Mouse (Mus musculus): Measurements from ENCODE around the gene Gm10401. TPM values are rescaled to one million over a fixed set of nuclear protein-coding genes. Genes with fewer than 3 reads are reported as not detected.
A peak's percentile ranks its signal among the peaks of the same experiment; 100 is the strongest.
"Not testable (repeated sequence)": the region's sequence is repeated elsewhere in the genome, so short reads cannot be mapped to it uniquely, and the experiment has no call there.

Gm10401 gene
- polyA plus RNA-seq, 1 experiment from 2014 or later = 53.0 TPM

GRCm38 (mm10) chr5:115124690-115125089, 26.6 kb upstream of the Gm10401 start:
- Histone ChIP-seq H3K27me3 (ENCODE audit: control insufficient read depth, insufficient read depth, low read length) (no peaks in the 10 kb centered on the region), H3K27ac (no peak overlapping the region), H3K4me2 (replicated peaks) (no peak overlapping the region), H3K4me3 (replicated peaks; ENCODE audit: low read length) (no peak overlapping the region), H3K36me3 (replicated peaks; ENCODE audit: control insufficient read depth, insufficient read depth) (peaks cover 52% of the 10 kb centered on the region), H3K9ac (no peak overlapping the region), H3K9me3 (ENCODE audit: control insufficient read depth, low read length) (no peaks in the 10 kb centered on the region), H3K4me1 (replicated peaks; ENCODE audit: control insufficient read depth, insufficient read depth, low read length) (peaks cover 3% of the 10 kb centered on the region)
- DNase-seq (ENCODE audit: low spot score) = no peak
- ATAC-seq (ENCODE audit: low FRiP score) = peak; percentile 12; the same call in 1 of the 2 replicates
- WGBS = 92% methylated on average over 6 of the region's 6 CpGs

GRCm38 (mm10) chr5:115120978-115121377, 22.9 kb upstream of the Gm10401 start:
- H3K4me2 ChIP-seq (replicated peaks) = no peak overlapping the region
- peaks cover 7% of the 10 kb centered on the region for H3K4me1 ChIP-seq (replicated peaks; ENCODE audit: control insufficient read depth, insufficient read depth, low read length)
- H3K9me3 ChIP-seq (ENCODE audit: control insufficient read depth, low read length) = no peaks in the 10 kb centered on the region
- peaks cover 15% of the 10 kb centered on the region for H3K36me3 ChIP-seq (replicated peaks; ENCODE audit: control insufficient read depth, insufficient read depth)
- no peaks in the 10 kb centered on the region for H3K27me3 ChIP-seq (ENCODE audit: control insufficient read depth, insufficient read depth, low read length)
- no peak for ATAC-seq (ENCODE audit: low FRiP score)
- H3K27ac ChIP-seq = no peak overlapping the region
- 64% methylated on average over 5 of the region's 5 CpGs for WGBS
- DNase-seq (ENCODE audit: low spot score) = no peak
- H3K9ac ChIP-seq = no peak overlapping the region
- no peak overlapping the region for H3K4me3 ChIP-seq (replicated peaks; ENCODE audit: low read length)

GRCm38 (mm10) chr5:115118961-115119570, 21.0 kb upstream of the Gm10401 start, which contains the start of gene Acads:
TSS of gene Acads (minus strand) at chr5:115119346.
- H3K9ac ChIP-seq = peak within 1 kb of the TSS; percentile 73

GRCm38 (mm10) chr5:115117467-115117866, 19.4 kb upstream of the Gm10401 start:
- H3K9me3 ChIP-seq (ENCODE audit: control insufficient read depth, low read length) = no peaks in the 10 kb centered on the region
- H3K9ac ChIP-seq = no peak overlapping the region
- peaks cover 4% of the 10 kb centered on the region; the same call in 1 of the 2 replicates for H3K4me1 ChIP-seq (replicated peaks; ENCODE audit: control insufficient read depth, insufficient read depth, low read length)
- ATAC-seq (ENCODE audit: low FRiP score) = no peak
- H3K27ac ChIP-seq = no peak overlapping the region
- H3K27me3 ChIP-seq (ENCODE audit: control insufficient read depth, insufficient read depth, low read length) = no peaks in the 10 kb centered on the region
- H3K36me3 ChIP-seq (replicated peaks; ENCODE audit: control insufficient read depth, insufficient read depth) = no peaks in the 10 kb centered on the region; the same call in 1 of the 2 replicates
- 94% methylated on average over 13 of the region's 13 CpGs for WGBS
- DNase-seq (ENCODE audit: low spot score) = no peak
- H3K4me3 ChIP-seq (replicated peaks; ENCODE audit: low read length) = no peak overlapping the region
- H3K4me2 ChIP-seq (replicated peaks) = no peak overlapping the region

More at GRCm38 (mm10) chr5:115118961-115119570, 21.0 kb upstream of the Gm10401 start, which contains the start of gene Acads:
- ATAC-seq (ENCODE audit: low FRiP score) = peak; percentile 82
- no peak within 1 kb of the TSS for H3K27ac ChIP-seq
- peak within 1 kb of the TSS; percentile 52 for H3K4me3 ChIP-seq (replicated peaks; ENCODE audit: low read length)
- 2% methylated on average over 39 of the region's 39 CpGs for WGBS
- H3K27me3 ChIP-seq (ENCODE audit: control insufficient read depth, insufficient read depth, low read length) = no peaks in the 10 kb centered on the region
- peaks cover 4% of the 10 kb centered on the region for H3K36me3 ChIP-seq (replicated peaks; ENCODE audit: control insufficient read depth, insufficient read depth)
- H3K4me1 ChIP-seq (replicated peaks; ENCODE audit: control insufficient read depth, insufficient read depth, low read length) = peaks cover 4% of the 10 kb centered on the region; the same call in 1 of the 2 replicates
- no peaks in the 10 kb centered on the region for H3K9me3 ChIP-seq (ENCODE audit: control insufficient read depth, low read length)
- peak; percentile 55 for DNase-seq (ENCODE audit: low spot score)
- peak within 1 kb of the TSS; percentile 73 for H3K4me2 ChIP-seq (replicated peaks)

GRCm38 (mm10) chr5:115116426-115116825, 18.3 kb upstream of the Gm10401 start:
- Histone ChIP-seq H3K36me3 (replicated peaks; ENCODE audit: control insufficient read depth, insufficient read depth) (no peaks in the 10 kb centered on the region; the same call in 1 of the 2 replicates), H3K4me2 (replicated peaks) (no peak overlapping the region), H3K4me3 (replicated peaks; ENCODE audit: low read length) (no peak overlapping the region), H3K4me1 (replicated peaks; ENCODE audit: control insufficient read depth, insufficient read depth, low read length) (peaks cover 4% of the 10 kb centered on the region; the same call in 1 of the 2 replicates), H3K9ac (no peak overlapping the region), H3K27me3 (ENCODE audit: control insufficient read depth, insufficient read depth, low read length) (no peaks in the 10 kb centered on the region), H3K27ac (no peak overlapping the region), H3K9me3 (ENCODE audit: control insufficient read depth, low read length) (no peaks in the 10 kb centered on the region)
- WGBS = 89% methylated on average over 3 of the region's 3 CpGs
- ATAC-seq (ENCODE audit: low FRiP score) (no peak), DNase-seq (ENCODE audit: low spot score) (no peak)

GRCm38 (mm10) chr5:115114501-115114900, 16.4 kb upstream of the Gm10401 start:
- Histone ChIP-seq H3K36me3 (replicated peaks; ENCODE audit: control insufficient read depth, insufficient read depth) (no peaks in the 10 kb centered on the region; the same call in 1 of the 2 replicates), H3K9me3 (ENCODE audit: control insufficient read depth, low read length) (no peaks in the 10 kb centered on the region), H3K4me3 (replicated peaks; ENCODE audit: low read length) (no peak overlapping the region), H3K4me1 (replicated peaks; ENCODE audit: control insufficient read depth, insufficient read depth, low read length) (peaks cover 4% of the 10 kb centered on the region; the same call in 1 of the 2 replicates), H3K27me3 (ENCODE audit: control insufficient read depth, insufficient read depth, low read length) (no peaks in the 10 kb centered on the region), H3K4me2 (replicated peaks) (no peak overlapping the region), H3K9ac (no peak overlapping the region), H3K27ac (no peak overlapping the region)
- DNase-seq (ENCODE audit: low spot score) = no peak
- 96% methylated on average over 8 of the region's 8 CpGs for WGBS
- no peak for ATAC-seq (ENCODE audit: low FRiP score)

- Histone ChIP-seq H3K4me2 (replicated peaks) (no peak overlapping the region), H3K4me3 (replicated peaks; ENCODE audit: low read length) (no peak overlapping the region), H3K9ac (no peak overlapping the region), H3K4me1 (replicated peaks; ENCODE audit: control insufficient read depth, insufficient read depth, low read length) (no peaks in the 10 kb centered on the region), H3K27ac (no peak overlapping the region), H3K27me3 (ENCODE audit: control insufficient read depth, insufficient read depth, low read length) (no peaks in the 10 kb centered on the region), H3K9me3 (ENCODE audit: control insufficient read depth, low read length) (no peaks in the 10 kb centered on the region), H3K36me3 (replicated peaks; ENCODE audit: control insufficient read depth, insufficient read depth) (no peaks in the 10 kb centered on the region; the same call in 1 of the 2 replicates)
- WGBS = 92% methylated on average over 12 of the region's 12 CpGs
- ATAC-seq (ENCODE audit: low FRiP score) = no peak
- no peak for DNase-seq (ENCODE audit: low spot score)
Observed at GRCm38 (mm10) chr5:115113244-115113643, 15.1 kb upstream of the Gm10401 start.

GRCm38 (mm10) chr5:115111156-115111555, 13.1 kb upstream of the Gm10401 start:
- Histone ChIP-seq H3K27ac (no peak overlapping the region), H3K9ac (no peak overlapping the region), H3K9me3 (ENCODE audit: control insufficient read depth, low read length) (no peaks in the 10 kb centered on the region), H3K27me3 (ENCODE audit: control insufficient read depth, insufficient read depth, low read length) (no peaks in the 10 kb centered on the region), H3K4me3 (replicated peaks; ENCODE audit: low read length) (no peak overlapping the region), H3K4me2 (replicated peaks) (no peak overlapping the region), H3K4me1 (replicated peaks; ENCODE audit: control insufficient read depth, insufficient read depth, low read length) (no peaks in the 10 kb centered on the region), H3K36me3 (replicated peaks; ENCODE audit: control insufficient read depth, insufficient read depth) (no peaks in the 10 kb centered on the region; the same call in 1 of the 2 replicates)
- ATAC-seq (ENCODE audit: low FRiP score) (no peak), DNase-seq (ENCODE audit: low spot score) (no peak)
- 86% methylated on average over 8 of the region's 8 CpGs for WGBS

GRCm38 (mm10) chr5:115103253-115103652, 5.2 kb upstream of the Gm10401 start:
- DNase-seq (ENCODE audit: low spot score); H3K4me3 ChIP-seq (replicated peaks; ENCODE audit: low read length); ATAC-seq (ENCODE audit: low FRiP score); H3K27ac ChIP-seq; H3K27me3 ChIP-seq (ENCODE audit: control insufficient read depth, insufficient read depth, low read length); H3K9me3 ChIP-seq (ENCODE audit: control insufficient read depth, low read length); H3K9ac ChIP-seq; H3K4me1 ChIP-seq (replicated peaks; ENCODE audit: control insufficient read depth, insufficient read depth, low read length); H3K4me2 ChIP-seq (replicated peaks): not testable (repeated sequence)
- 96% methylated on average over 23 of the region's 23 CpGs for WGBS
- peaks cover 19% of the 10 kb centered on the region for H3K36me3 ChIP-seq (replicated peaks; ENCODE audit: control insufficient read depth, insufficient read depth)
